Mouse (Mus musculus) liver (tissue): ENCODE measurements around the gene Tlx2.
A peak's percentile ranks its signal among the peaks of the same experiment; 100 is the strongest.

Source experiments
- DNase-seq: peaks from one replicate; pipeline ENCODE4 v3.0.0-alpha.2; 2020; ENCODE audit warnings: mixed read lengths

Gene Tlx2

GRCm38 (mm10) chr6:83087926-83088260, 17.8 kb upstream of the Tlx2 start:
- DNase-seq = no peak

- DNase-seq = no peak
These were observed 17.3 kb upstream of the Tlx2 start for GRCm38 (mm10) chr6:83087205-83087925.

- no peak for DNase-seq
These were observed 16.3 kb upstream of the Tlx2 start, which contains the start of gene Lbx2 for GRCm38 (mm10) chr6:83086121-83087035. Gene Lbx2, plus strand, starts transcription at chr6:83086367.

GRCm38 (mm10) chr6:83084477-83084876, 14.4 kb upstream of the Tlx2 start:
- no peak for DNase-seq

- no peak for DNase-seq
These were observed 13.4 kb upstream of the Tlx2 start for GRCm38 (mm10) chr6:83083497-83083896.

GRCm38 (mm10) chr6:83080210-83080609, 10.1 kb upstream of the Tlx2 start:
- DNase-seq = no peak

- peak; percentile 99 for DNase-seq
These were observed 8.3 kb upstream of the Tlx2 start for GRCm38 (mm10) chr6:83078324-83078858.

GRCm38 (mm10) chr6:83077630-83078323, 7.7 kb upstream of the Tlx2 start, which contains the start of gene Pcgf1:
Gene Pcgf1, plus strand, starts transcription at chr6:83077869.
- DNase-seq = peak; percentile 32

GRCm38 (mm10) chr6:83074979-83075378, 4.9 kb upstream of the Tlx2 start:
- no peak for DNase-seq

- DNase-seq = no peak
These were observed 1.1 kb upstream of the Tlx2 start for GRCm38 (mm10) chr6:83071220-83071619.

GRCm38 (mm10) chr6:83070311-83071219, 472 bp upstream of the Tlx2 start:
- DNase-seq = no peak

GRCm38 (mm10) chr6:83069488-83070246, 426 bp downstream of the Tlx2 start:
- no peak for DNase-seq

GRCm38 (mm10) chr6:83068706-83069487, 1.2 kb downstream of the Tlx2 start:
- DNase-seq = no peak

- DNase-seq = no peak
These were observed 1.9 kb downstream of the Tlx2 start for GRCm38 (mm10) chr6:83068221-83068620.

GRCm38 (mm10) chr6:83066441-83066840, 3.7 kb downstream of the Tlx2 start:
- no peak for DNase-seq

GRCm38 (mm10) chr6:83065995-83066394, 4.1 kb downstream of the Tlx2 start:
- no peak for DNase-seq

- DNase-seq = no peak
These were observed 11.4 kb downstream of the Tlx2 start for GRCm38 (mm10) chr6:83058725-83059124.

GRCm38 (mm10) chr6:83057790-83058189, 12.3 kb downstream of the Tlx2 start, which contains the start of gene Dqx1:
Gene Dqx1, plus strand, starts transcription at chr6:83057844.
- DNase-seq = peak; percentile 66

- DNase-seq = peak; percentile 74
These were observed 15.1 kb downstream of the Tlx2 start, which contains the start of gene Htra2 for GRCm38 (mm10) chr6:83054871-83055431. Gene Htra2, minus strand, starts transcription at chr6:83055273.
